Mouse (Mus musculus) neural tube, embryonic 14.5 days (tissue): ENCODE data around the gene Gm1043. TPM values are rescaled to one million over a fixed set of nuclear protein-coding genes. Genes with fewer than 3 reads are reported as not detected.

Experiments used
- ATAC-seq: fragments of 200-750 bp; cut with Nextera tagmentation; 2 replicates; pipeline ENCODE4 v1.8.0; 2017; ENCODE audit warnings: low read depth, mild to moderate bottlenecking, moderate TSS enrichment, moderate library complexity
- H3K27ac ChIP-seq: fragments of 300-500 bp; sonication (generic); 2 replicates; pipeline ENCODE4 v1.5.1; 2014; ENCODE audit warnings: low read depth, mild to moderate bottlenecking, control low read depth, low read length, moderate library complexity, mixed read lengths
- H3K27me3 ChIP-seq: fragments of 300-500 bp; sonication (generic); 2 replicates; pipeline ENCODE4 v1.6.1; 2014; ENCODE audit warnings: low read length; ENCODE audit not compliant: control insufficient read depth, insufficient read depth
- H3K36me3 ChIP-seq: fragments of 300-500 bp; sonication (generic); 2 replicates; pipeline ENCODE4 v1.6.1; 2014; ENCODE audit warnings: low read length, mixed read lengths; ENCODE audit not compliant: control insufficient read depth, insufficient read depth
- H3K4me1 ChIP-seq: fragments of 300-500 bp; sonication (generic); 2 replicates; pipeline ENCODE4 v1.6.1; 2014; ENCODE audit warnings: low read length; ENCODE audit not compliant: control insufficient read depth, insufficient read depth
- H3K4me2 ChIP-seq: fragments of 300-500 bp; sonication (generic); 2 replicates; pipeline ENCODE4 v1.6.1; 2014; ENCODE audit warnings: mild to moderate bottlenecking, low read depth, low read length, control low read depth
- H3K4me3 ChIP-seq: fragments of 300-500 bp; sonication (generic); 2 replicates; pipeline ENCODE4 v1.5.1; 2014; ENCODE audit warnings: low read depth, low read length, control low read depth, mixed read lengths
- H3K9ac ChIP-seq: fragments of 300-500 bp; sonication (generic); replicated peaks from 2 replicates; pipeline ENCODE4 v1.6.1; 2014; ENCODE audit warnings: low read depth, mild to moderate bottlenecking, control low read depth, low read length, mixed read lengths
- H3K9me3 ChIP-seq: fragments of 300-500 bp; sonication (generic); 2 replicates; pipeline ENCODE4 v1.6.1; 2016; ENCODE audit warnings: low read length; ENCODE audit not compliant: control insufficient read depth
- WGBS: fragments of 180-500 bp; shearing (Covaris S2); extraction: QIAGEN DNeasy Blood & Tissue Kit; methylation state at CpG from one replicate; pipeline ENCODE4 v1.1.7; 2014; 5-methylcytosine and 5-hydroxymethylcytosine counted together
- polyA plus RNA-seq: library from polyadenylated mRNA; unstranded; fragments of >200 nt; fragmentation: Nextera tagmentation; extraction: Ambion mirVana; gene quantifications from 2 replicates; pipeline ENCODE4 v1.2.1, GENCODE M21; 2014

Gm1043 gene
- polyA plus RNA-seq, 1 experiment from 2014 or later: 2.0 TPM

- WGBS: 70% methylated on average over 7 of the region's 7 CpGs
- Histone ChIP-seq H3K9ac (no peak overlapping the region), H3K4me3 (no peak overlapping the region), H3K27me3 (no peaks in the 10 kb centered on the region), H3K4me1 (no peaks in the 10 kb centered on the region), H3K36me3 (no peaks in the 10 kb centered on the region), H3K27ac (no peak overlapping the region), H3K4me2 (no peak overlapping the region), H3K9me3 (no peaks in the 10 kb centered on the region)
- ATAC-seq: no peak
Measured at GRCm38 (mm10) chr5:37177061-37177460, 91.9 kb downstream of the Gm1043 start.

- H3K36me3 ChIP-seq: no peaks in the 10 kb centered on the region
- no peak overlapping the region for H3K27ac ChIP-seq
- no peak overlapping the region for H3K4me3 ChIP-seq
- no peaks in the 10 kb centered on the region for H3K4me1 ChIP-seq
- H3K27me3 ChIP-seq: no peaks in the 10 kb centered on the region
- H3K4me2 ChIP-seq: no peak overlapping the region
- 82% methylated on average over 4 of the region's 4 CpGs for WGBS
- H3K9ac ChIP-seq: no peak overlapping the region
- no peaks in the 10 kb centered on the region for H3K9me3 ChIP-seq
- no peak for ATAC-seq
Measured at GRCm38 (mm10) chr5:37178811-37179210, 93.6 kb downstream of the Gm1043 start.

GRCm38 (mm10) chr5:37179872-37180271 lies 94.7 kb downstream of the Gm1043 start:
- Histone ChIP-seq H3K4me2 (no peak overlapping the region), H3K27me3 (no peaks in the 10 kb centered on the region), H3K9me3 (no peaks in the 10 kb centered on the region), H3K4me3 (no peak overlapping the region), H3K9ac (no peak overlapping the region), H3K4me1 (no peaks in the 10 kb centered on the region), H3K36me3 (no peaks in the 10 kb centered on the region), H3K27ac (no peak overlapping the region)
- ATAC-seq: no peak
- 93% methylated on average over 9 of the region's 9 CpGs for WGBS

- H3K36me3 ChIP-seq: no peaks in the 10 kb centered on the region
- ATAC-seq: no peak
- no peak overlapping the region for H3K9ac ChIP-seq
- no peaks in the 10 kb centered on the region for H3K27me3 ChIP-seq
- H3K4me3 ChIP-seq: no peak overlapping the region
- H3K4me2 ChIP-seq: no peak overlapping the region
- H3K27ac ChIP-seq: no peak overlapping the region
- H3K9me3 ChIP-seq: no peaks in the 10 kb centered on the region
- 71% methylated on average over 1 of the region's 1 CpGs for WGBS
- no peaks in the 10 kb centered on the region for H3K4me1 ChIP-seq
Measured at GRCm38 (mm10) chr5:37180624-37181023, 95.5 kb downstream of the Gm1043 start.

GRCm38 (mm10) chr5:37184605-37185004 lies 99.4 kb downstream of the Gm1043 start:
- Histone ChIP-seq H3K9ac (no peak overlapping the region), H3K36me3 (no peaks in the 10 kb centered on the region), H3K4me2 (no peak overlapping the region), H3K27ac (no peak overlapping the region), H3K27me3 (no peaks in the 10 kb centered on the region), H3K4me3 (no peak overlapping the region), H3K9me3 (no peaks in the 10 kb centered on the region), H3K4me1 (no peaks in the 10 kb centered on the region)
- ATAC-seq: no peak
- 66% methylated on average over 7 of the region's 7 CpGs for WGBS

GRCm38 (mm10) chr5:37190378-37190777 lies 105.2 kb downstream of the Gm1043 start:
- 68% methylated on average over 5 of the region's 5 CpGs for WGBS
- H3K4me3 ChIP-seq: no peak overlapping the region
- H3K9ac ChIP-seq: no peak overlapping the region
- no peaks in the 10 kb centered on the region for H3K27me3 ChIP-seq
- ATAC-seq: no peak
- no peaks in the 10 kb centered on the region for H3K4me1 ChIP-seq
- no peaks in the 10 kb centered on the region for H3K36me3 ChIP-seq
- H3K4me2 ChIP-seq: no peak overlapping the region
- no peaks in the 10 kb centered on the region for H3K9me3 ChIP-seq
- H3K27ac ChIP-seq: no peak overlapping the region

- no peak for ATAC-seq
- no peak overlapping the region for H3K4me3 ChIP-seq
- no peak overlapping the region for H3K4me2 ChIP-seq
- no peaks in the 10 kb centered on the region for H3K27me3 ChIP-seq
- peaks cover 32% of the 10 kb centered on the region for H3K4me1 ChIP-seq
- no peaks in the 10 kb centered on the region for H3K36me3 ChIP-seq
- peak overlapping the region; percentile 58 for H3K27ac ChIP-seq
- 72% methylated on average over 8 of the region's 8 CpGs for WGBS
- H3K9ac ChIP-seq: no peak overlapping the region
- no peaks in the 10 kb centered on the region for H3K9me3 ChIP-seq
Measured at GRCm38 (mm10) chr5:37196196-37196595, 111.0 kb downstream of the Gm1043 start.

GRCm38 (mm10) chr5:37196666-37197250 lies 111.6 kb downstream of the Gm1043 start:
- Histone ChIP-seq H3K4me3 (no peak overlapping the region), H3K9ac (0 out of 2 replicates have a peak overlapping the region, but pooled peaks have one; percentile 28), H3K27me3 (no peaks in the 10 kb centered on the region), H3K4me2 (no peak overlapping the region), H3K36me3 (no peaks in the 10 kb centered on the region), H3K27ac (peak overlapping the region; percentile 73), H3K9me3 (no peaks in the 10 kb centered on the region), H3K4me1 (peaks cover 32% of the 10 kb centered on the region)
- 25% methylated on average over 10 of the region's 10 CpGs for WGBS
- peak; percentile 47; the same call in 1 of the 2 replicates for ATAC-seq

GRCm38 (mm10) chr5:37197423-37197822 lies 112.3 kb downstream of the Gm1043 start:
- Histone ChIP-seq H3K9ac (0 out of 2 replicates have a peak overlapping the region, but pooled peaks have one; percentile 28), H3K4me2 (no peak overlapping the region), H3K4me1 (peaks cover 32% of the 10 kb centered on the region), H3K27me3 (no peaks in the 10 kb centered on the region), H3K36me3 (no peaks in the 10 kb centered on the region), H3K4me3 (no peak overlapping the region), H3K27ac (peak overlapping the region; percentile 73), H3K9me3 (no peaks in the 10 kb centered on the region)
- no peak for ATAC-seq
- WGBS: 51% methylated on average over 3 of the region's 3 CpGs
